Mouse (Mus musculus) lung, embryonic 14.5 days (tissue): ENCODE measurements at regions not wholly inside any gene's neighbourhood (a gene's known extent, or its start where the extent isn't known, plus 50 kb on each side); places are given as distances from the start of the nearest gene placed in this dataset.
"Not testable (repeated sequence)": the region's sequence is repeated elsewhere in the genome, so short reads cannot be mapped to it uniquely, and the experiment has no call there.

ENCODE experiments used
- ATAC-seq: fragments of 200-750 bp; cut with Nextera tagmentation; 2 replicates; pipeline ENCODE4 v1.8.0; 2017; ENCODE audit warnings: mild to moderate bottlenecking, moderate TSS enrichment, moderate library complexity; ENCODE audit not compliant: insufficient read depth
- DNase-seq: peaks from one replicate; pipeline ENCODE4 v3.0.0-alpha.2; 2015
- H3K27ac ChIP-seq: fragments of 300-500 bp; sonication (generic); 2 replicates; pipeline ENCODE4 v1.5.1; 2014; ENCODE audit warnings: low read depth, mild to moderate bottlenecking, moderate library complexity
- H3K27me3 ChIP-seq: fragments of 300-500 bp; sonication (generic); 2 replicates; pipeline ENCODE4 v1.6.1; 2014; ENCODE audit warnings: low read length, control low read depth; ENCODE audit not compliant: insufficient read depth
- H3K36me3 ChIP-seq: fragments of 300-500 bp; sonication (generic); 2 replicates; pipeline ENCODE4 v1.6.1; 2014; ENCODE audit warnings: control low read depth; ENCODE audit not compliant: insufficient read depth
- H3K4me1 ChIP-seq: fragments of 300-500 bp; sonication (generic); 2 replicates; pipeline ENCODE4 v1.6.1; 2014; ENCODE audit warnings: antibody characterized with exemption, control low read depth; ENCODE audit not compliant: insufficient read depth
- H3K4me2 ChIP-seq: fragments of 300-500 bp; sonication (generic); 2 replicates; pipeline ENCODE4 v1.6.1; 2014; ENCODE audit warnings: mild to moderate bottlenecking
- H3K4me3 ChIP-seq: fragments of 300-500 bp; sonication (generic); 2 replicates; pipeline ENCODE4 v1.5.1; 2014; ENCODE audit warnings: low read depth, low read length
- H3K9ac ChIP-seq: fragments of 300-500 bp; sonication (generic); 2 replicates; pipeline ENCODE4 v1.6.1; 2014
- H3K9me3 ChIP-seq: fragments of 300-500 bp; sonication (generic); 2 replicates; pipeline ENCODE4 v1.6.1; 2016; ENCODE audit warnings: low read depth, low read length, control low read depth
- CTCF ChIP-seq: IDR thresholded peaks from 2 replicates; pipeline ENCODE4 v1.5.1; 2016; ENCODE audit warnings: antibody characterized with exemption, low read depth
- WGBS: fragments of 180-500 bp; shearing (Covaris S2); extraction: QIAGEN DNeasy Blood & Tissue Kit; methylation state at CpG from one replicate; pipeline ENCODE4 v1.1.7; 2014; 5-methylcytosine and 5-hydroxymethylcytosine counted together

GRCm38 (mm10) chrX:131383501-131383900 lies 1634.0 kb downstream of the Diaph2 start:
- H3K27ac ChIP-seq: no peak overlapping the region
- no peaks in the 10 kb centered on the region for H3K27me3 ChIP-seq
- H3K9me3 ChIP-seq: no peaks in the 10 kb centered on the region
- no peaks in the 10 kb centered on the region for H3K36me3 ChIP-seq
- no peak for TF ChIP-seq CTCF
- ATAC-seq (no peak), DNase-seq (no peak)
- no peaks in the 10 kb centered on the region for H3K4me1 ChIP-seq
- no peak overlapping the region for H3K9ac ChIP-seq
- 93% methylated on average over 2 of the region's 2 CpGs for WGBS
- no peak overlapping the region for H3K4me2 ChIP-seq
- H3K4me3 ChIP-seq: no peak overlapping the region

- DNase-seq (no peak), ATAC-seq (no peak)
- H3K4me1 ChIP-seq: no peaks in the 10 kb centered on the region
- H3K27ac ChIP-seq: no peak overlapping the region
- no peak overlapping the region for H3K9ac ChIP-seq
- no peaks in the 10 kb centered on the region for H3K36me3 ChIP-seq
- H3K27me3 ChIP-seq: no peaks in the 10 kb centered on the region
- TF ChIP-seq CTCF: no peak
- no peak overlapping the region for H3K4me2 ChIP-seq
- 64% methylated on average over 1 of the region's 1 CpGs for WGBS
- no peak overlapping the region for H3K4me3 ChIP-seq
- H3K9me3 ChIP-seq: no peaks in the 10 kb centered on the region
Measured at GRCm38 (mm10) chrX:131402189-131402588, 1652.6 kb downstream of the Diaph2 start.

- not testable (repeated sequence) for DNase-seq, H3K27me3 ChIP-seq, H3K36me3 ChIP-seq, H3K4me1 ChIP-seq, H3K9me3 ChIP-seq, H3K4me2 ChIP-seq, H3K9ac ChIP-seq, H3K27ac ChIP-seq, ATAC-seq, H3K4me3 ChIP-seq
- 78% methylated on average over 2 of the region's 2 CpGs for WGBS
Measured at GRCm38 (mm10) chrX:131402891-131403290, 1653.3 kb downstream of the Diaph2 start.

GRCm38 (mm10) chrX:131406685-131407084 lies 1657.1 kb downstream of the Diaph2 start:
- H3K27me3 ChIP-seq: no peaks in the 10 kb centered on the region
- no peak overlapping the region for H3K27ac ChIP-seq
- H3K9ac ChIP-seq: no peak overlapping the region
- WGBS: 93% methylated on average over 2 of the region's 2 CpGs
- DNase-seq: no peak
- no peak for TF ChIP-seq CTCF
- no peaks in the 10 kb centered on the region for H3K9me3 ChIP-seq
- no peak for ATAC-seq
- no peak overlapping the region for H3K4me2 ChIP-seq
- no peaks in the 10 kb centered on the region for H3K36me3 ChIP-seq
- no peak overlapping the region for H3K4me3 ChIP-seq
- H3K4me1 ChIP-seq: no peaks in the 10 kb centered on the region

GRCm38 (mm10) chrX:131410567-131410966 lies 1661.0 kb downstream of the Diaph2 start:
- ATAC-seq (no peak), DNase-seq (no peak)
- TF ChIP-seq CTCF: no peak

GRCm38 (mm10) chrX:131422178-131422577 lies 1672.6 kb downstream of the Diaph2 start:
- Histone ChIP-seq H3K27ac (no peak overlapping the region), H3K9ac (no peak overlapping the region), H3K4me3 (no peak overlapping the region), H3K36me3 (no peaks in the 10 kb centered on the region), H3K4me1 (no peaks in the 10 kb centered on the region), H3K27me3 (no peaks in the 10 kb centered on the region), H3K9me3 (no peaks in the 10 kb centered on the region), H3K4me2 (no peak overlapping the region)
- WGBS: 73% methylated on average over 2 of the region's 2 CpGs
- TF ChIP-seq CTCF: no peak
- no peak for DNase-seq
- no peak for ATAC-seq

More at GRCm38 (mm10) chrX:131410567-131410966, 1661.0 kb downstream of the Diaph2 start:
- Histone ChIP-seq H3K27ac (no peak overlapping the region), H3K9me3 (no peaks in the 10 kb centered on the region), H3K4me2 (no peak overlapping the region), H3K36me3 (no peaks in the 10 kb centered on the region), H3K4me3 (no peak overlapping the region), H3K4me1 (no peaks in the 10 kb centered on the region), H3K9ac (no peak overlapping the region), H3K27me3 (no peaks in the 10 kb centered on the region)

- H3K27ac ChIP-seq: no peak overlapping the region
- no peaks in the 10 kb centered on the region for H3K9me3 ChIP-seq
- H3K4me1 ChIP-seq: no peaks in the 10 kb centered on the region
- WGBS: 81% methylated on average over 2 of the region's 2 CpGs
- no peak for TF ChIP-seq CTCF
- H3K4me3 ChIP-seq: no peak overlapping the region
- H3K9ac ChIP-seq: no peak overlapping the region
- no peaks in the 10 kb centered on the region for H3K27me3 ChIP-seq
- H3K36me3 ChIP-seq: no peaks in the 10 kb centered on the region
- DNase-seq (no peak), ATAC-seq (no peak)
- H3K4me2 ChIP-seq: no peak overlapping the region
Measured at GRCm38 (mm10) chrX:131422811-131423210, 1673.3 kb downstream of the Diaph2 start.

- Histone ChIP-seq H3K27me3 (no peaks in the 10 kb centered on the region), H3K36me3 (no peaks in the 10 kb centered on the region), H3K4me3 (no peak overlapping the region), H3K27ac (no peak overlapping the region), H3K9ac (no peak overlapping the region), H3K9me3 (no peaks in the 10 kb centered on the region), H3K4me1 (no peaks in the 10 kb centered on the region), H3K4me2 (no peak overlapping the region)
- DNase-seq: no peak
- ATAC-seq: no peak
- WGBS: 64% methylated on average over 1 of the region's 1 CpGs
- TF ChIP-seq CTCF: no peak
Measured at GRCm38 (mm10) chrX:131434155-131434554, 1684.6 kb downstream of the Diaph2 start.
